Mouse (Mus musculus) kidney, adult 8-10 months (tissue): ENCODE results near the gene Lpo.
"Not testable (repeated sequence)": the region's sequence is repeated elsewhere in the genome, so short reads cannot be mapped to it uniquely, and the experiment has no call there.

Experiments used
- DNase-seq, 2 experiments: peaks; one replicate each; pipeline ENCODE4 v3.0.0; 2022

Lpo gene

GRCm38 (mm10) chr11:87828239-87828900 is at the start of gene Lpo:
Gene Lpo, minus strand, starts transcription at chr11:87828289.
- DNase-seq: no peak

DNA sequence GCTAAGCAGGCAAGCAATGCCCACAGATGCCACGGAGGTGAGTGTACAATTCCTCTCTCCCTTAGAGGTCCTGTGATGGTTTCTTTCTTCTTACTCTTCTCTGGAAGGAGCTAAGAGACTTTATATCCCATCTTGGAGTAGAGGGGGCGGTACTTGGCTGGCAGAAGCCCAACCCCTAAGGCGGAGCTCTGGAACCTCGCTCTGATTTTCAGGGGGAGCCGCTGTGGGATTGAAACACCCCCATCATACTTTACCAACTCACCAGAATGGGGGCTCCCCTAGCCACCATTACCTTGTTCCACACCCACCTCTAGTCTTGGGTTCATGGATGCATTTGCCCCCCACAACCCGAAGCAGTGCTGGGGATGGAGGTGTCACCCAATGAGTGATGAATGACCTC is 47.3 kb upstream of the Lpo start, which contains the start of gene Epx:
Gene Epx, minus strand, starts transcription at position 101 of the 400 bp plus-strand sequence.
- no peak for DNase-seq

DNA sequence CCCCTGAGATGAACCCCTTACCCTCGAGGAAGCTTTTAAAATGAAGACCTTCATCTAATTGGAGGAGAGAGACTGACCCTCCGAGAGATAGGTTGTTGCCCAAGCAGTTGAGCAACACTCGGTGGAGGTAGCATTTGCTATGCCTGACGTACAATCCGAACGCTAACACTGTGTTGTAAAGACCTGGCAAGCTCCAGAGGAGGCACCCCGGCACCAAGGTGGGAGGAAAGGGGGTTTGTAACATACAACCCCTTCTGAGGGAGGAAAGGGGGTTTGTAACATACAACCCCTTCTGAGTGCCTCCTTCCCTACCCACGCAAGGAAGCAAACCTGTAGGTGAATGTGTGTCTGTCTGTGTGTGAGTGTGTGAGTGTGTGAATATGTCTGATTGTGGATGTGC is 43.7 kb upstream of the Lpo start:
- DNase-seq: no peak

DNA sequence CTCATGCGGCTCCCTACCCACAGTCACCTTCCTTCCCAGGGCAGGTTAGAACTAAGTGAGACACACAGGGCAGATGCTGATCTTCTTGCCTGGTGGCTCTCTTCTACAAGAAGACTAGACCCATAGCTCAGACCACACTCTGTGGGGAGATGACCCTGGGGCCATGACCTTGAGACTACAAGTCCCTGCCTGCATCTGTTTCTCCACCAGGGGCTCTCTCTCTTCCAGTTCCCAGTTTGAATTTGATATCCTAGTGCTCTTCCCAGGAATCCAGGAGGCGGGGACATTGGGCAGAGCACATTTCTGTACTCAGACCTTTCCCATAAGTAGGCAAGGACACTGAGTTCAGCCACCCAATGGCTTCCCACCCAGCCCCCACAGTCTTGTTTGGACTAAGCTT is 42.0 kb upstream of the Lpo start:
- no peak for DNase-seq

DNA sequence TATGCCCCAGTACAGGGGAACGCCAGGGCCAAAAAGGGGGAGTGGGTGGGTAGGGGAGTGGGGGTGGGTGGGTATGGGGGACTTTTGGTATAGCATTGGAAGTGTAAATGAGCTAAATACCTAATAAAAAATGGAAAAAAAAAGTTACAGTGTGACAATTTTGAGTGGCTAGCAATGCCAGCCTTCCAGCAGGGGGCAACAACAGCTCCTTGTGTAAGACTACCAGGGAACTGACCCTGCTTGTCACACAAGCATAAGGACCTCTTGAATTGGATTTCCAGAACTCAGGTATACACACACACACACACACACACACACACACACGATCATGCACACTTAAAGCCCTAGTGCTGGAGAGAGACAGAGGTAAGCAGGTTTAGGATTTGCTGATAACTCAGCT is 38.8 kb upstream of the Lpo start:
- not testable (repeated sequence) for DNase-seq

- DNase-seq: no peak
Measured at GRCm38 (mm10) chr11:87862805-87863204, 34.7 kb upstream of the Lpo start.

GRCm38 (mm10) chr11:87860426-87860825 is 32.3 kb upstream of the Lpo start:
- DNase-seq: no peak

GRCm38 (mm10) chr11:87859273-87859672 is 31.2 kb upstream of the Lpo start:
- DNase-seq: no peak

- no peak for DNase-seq
Measured at GRCm38 (mm10) chr11:87854550-87854949, 26.5 kb upstream of the Lpo start.

DNA sequence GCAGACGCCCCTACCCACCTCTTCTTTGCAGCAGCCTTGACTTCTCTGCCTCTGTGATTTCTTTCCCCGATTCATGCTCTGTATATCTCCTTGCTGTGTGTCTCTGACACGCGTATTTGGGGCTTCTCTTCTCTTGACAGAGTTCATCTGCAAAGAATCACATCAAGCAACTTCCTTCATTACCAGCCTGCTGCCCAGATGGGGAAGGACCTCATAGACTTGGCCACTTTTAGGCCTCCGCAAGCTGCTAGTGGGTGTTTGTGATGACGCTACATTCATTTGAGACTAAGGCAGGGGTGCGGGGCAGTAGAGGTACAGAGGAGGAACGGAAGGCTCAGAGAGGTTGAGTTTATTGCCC is 25.5 kb upstream of the Lpo start:
- peak in 1 of 2 experiments; percentile 6 for DNase-seq

DNA sequence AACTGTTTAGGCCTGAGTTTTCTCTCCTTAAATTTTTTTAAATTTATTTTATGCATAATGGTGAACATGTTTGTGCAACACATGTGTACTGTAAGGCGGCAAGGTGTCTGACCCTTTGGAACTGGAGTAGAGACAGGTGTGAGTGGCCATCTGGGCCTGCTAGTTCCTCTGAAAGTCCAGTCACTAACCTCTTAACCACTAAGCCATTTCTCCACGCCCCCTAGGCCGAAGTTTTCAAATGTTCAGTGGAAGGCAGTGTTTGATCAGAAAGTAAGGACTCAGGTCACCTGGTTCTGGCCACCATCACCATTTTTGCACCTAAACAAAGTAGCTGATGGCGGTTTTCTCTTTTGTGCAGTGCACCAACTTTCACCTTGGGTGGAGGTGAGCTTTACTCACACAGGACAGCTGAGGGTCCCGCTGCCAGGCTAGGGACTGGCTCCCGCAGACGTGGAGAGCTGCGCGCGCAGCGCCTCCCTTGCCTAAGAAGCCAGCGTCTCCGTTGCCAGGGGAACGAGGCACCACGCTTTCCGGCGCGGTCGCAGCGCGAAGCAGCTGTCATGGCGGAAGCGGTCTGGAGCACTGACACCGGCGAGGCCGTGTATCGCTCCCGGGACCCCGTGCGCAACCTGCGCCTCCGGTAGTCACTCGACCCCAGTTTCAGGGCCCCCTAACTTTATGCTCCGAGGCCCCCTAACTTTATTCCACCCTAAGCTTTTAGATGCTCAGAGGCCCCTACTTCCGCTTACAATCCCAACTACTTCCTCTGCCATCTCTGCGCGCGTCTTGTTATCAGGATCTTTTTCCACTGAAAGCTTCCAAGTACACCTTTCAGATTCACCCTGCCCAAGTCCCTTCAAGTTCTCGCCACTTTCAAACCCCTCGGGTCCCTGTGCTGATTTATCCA is 24.9 kb upstream of the Lpo start, which contains the start of gene Mks1:
Gene Mks1, plus strand, starts transcription at position 526 of the 907 bp plus-strand sequence.
- DNase-seq: peak; percentile 83 to 91

GRCm38 (mm10) chr11:87847884-87848283 is 19.8 kb upstream of the Lpo start:
- DNase-seq: no peak

- no peak for DNase-seq
Measured at GRCm38 (mm10) chr11:87846968-87847600, 19.0 kb upstream of the Lpo start.

GRCm38 (mm10) chr11:87841436-87841835 is 13.3 kb upstream of the Lpo start:
- DNase-seq: no peak

GRCm38 (mm10) chr11:87840676-87841075 is 12.6 kb upstream of the Lpo start:
- no peak for DNase-seq

DNA sequence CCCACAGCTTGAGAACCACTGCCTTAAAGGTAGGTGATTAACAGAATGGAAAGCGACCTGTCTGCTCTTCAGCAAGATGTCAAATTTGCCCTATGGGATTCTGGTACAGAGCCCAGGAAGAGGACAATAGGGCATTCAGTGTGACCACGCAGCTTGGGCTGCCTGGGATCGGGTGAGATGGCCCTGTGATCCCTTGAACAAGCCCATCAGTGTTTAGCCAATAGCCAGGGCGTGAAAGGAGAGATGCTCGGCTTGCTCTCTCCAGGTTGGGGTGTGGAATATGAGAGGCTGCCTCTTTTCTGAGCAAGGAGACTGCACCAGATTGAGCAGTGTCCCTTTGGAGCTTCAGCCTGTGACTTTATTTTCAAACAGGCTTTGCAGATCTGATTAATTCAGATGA is 6.6 kb downstream of the Lpo start:
- no peak for DNase-seq

DNA sequence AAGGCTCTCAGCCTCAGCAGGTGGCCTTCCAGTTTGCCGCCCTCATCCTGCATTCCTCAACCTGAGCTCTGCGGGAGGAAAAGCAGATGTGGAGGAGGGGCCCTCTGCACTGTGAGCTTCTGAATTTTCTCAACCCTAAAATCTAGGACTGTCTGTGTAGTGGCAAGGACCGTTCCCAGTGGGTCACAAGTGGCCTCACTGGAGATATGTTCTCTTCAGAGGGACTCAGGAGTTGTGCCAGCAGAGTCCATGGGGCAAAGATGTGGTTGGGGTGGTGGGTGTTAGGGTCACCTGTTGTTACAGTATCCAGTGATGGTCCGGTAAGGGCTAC is 10.7 kb downstream of the Lpo start:
- no peak for DNase-seq

- DNase-seq: peak in 1 of 2 experiments; percentile 8
Measured at GRCm38 (mm10) chr11:87816707-87817442, 11.2 kb downstream of the Lpo start.

GRCm38 (mm10) chr11:87814831-87815230 is 13.3 kb downstream of the Lpo start:
- DNase-seq: no peak

DNA sequence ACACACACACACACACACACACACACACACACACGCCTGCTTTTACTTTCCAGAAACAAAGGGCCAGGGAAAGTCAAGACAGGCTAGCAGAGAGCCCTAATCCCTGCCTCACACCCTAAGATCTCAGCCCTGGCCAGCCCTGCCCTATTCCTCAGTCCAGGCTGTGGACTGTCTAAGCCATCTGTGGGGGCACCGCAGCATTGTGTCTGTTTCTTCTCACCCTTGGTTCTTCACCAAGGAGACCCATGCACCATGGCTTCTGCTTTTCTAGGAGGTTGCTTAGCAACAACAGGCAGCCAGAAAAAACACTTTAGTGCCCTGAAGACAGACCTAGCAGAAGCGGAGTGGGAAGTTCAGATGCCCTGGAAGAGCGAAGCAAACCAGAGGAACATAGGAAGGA is 16.7 kb downstream of the Lpo start:
- DNase-seq: no peak

- no peak for DNase-seq
Measured at GRCm38 (mm10) chr11:87808236-87808635, 19.9 kb downstream of the Lpo start.

DNA sequence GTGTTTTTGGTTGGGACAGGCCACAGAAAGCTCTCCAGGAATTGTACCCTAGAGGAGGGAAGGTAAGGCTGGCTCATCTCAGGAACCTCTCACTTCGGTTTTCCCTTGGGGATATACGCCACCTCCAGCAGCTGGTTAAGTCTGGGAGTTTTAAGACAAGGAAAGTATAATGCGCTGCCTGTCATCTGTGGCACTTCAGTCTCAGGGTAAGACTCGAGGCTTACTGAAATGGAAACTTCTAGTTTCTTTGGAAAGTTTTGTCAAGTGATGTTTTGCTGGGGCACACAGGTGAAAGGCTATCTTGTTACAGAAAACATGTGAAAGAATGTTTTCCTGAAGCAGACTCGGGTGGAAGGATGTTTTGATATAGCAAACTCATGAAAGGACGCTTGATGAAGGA is 20.7 kb downstream of the Lpo start:
- DNase-seq: no peak

GRCm38 (mm10) chr11:87805448-87805847 is 22.6 kb downstream of the Lpo start:
- peak; percentile 11 to 38 for DNase-seq
